ENCODE assay signal across 9 mouse cellular contexts in the genomic region with DNA sequence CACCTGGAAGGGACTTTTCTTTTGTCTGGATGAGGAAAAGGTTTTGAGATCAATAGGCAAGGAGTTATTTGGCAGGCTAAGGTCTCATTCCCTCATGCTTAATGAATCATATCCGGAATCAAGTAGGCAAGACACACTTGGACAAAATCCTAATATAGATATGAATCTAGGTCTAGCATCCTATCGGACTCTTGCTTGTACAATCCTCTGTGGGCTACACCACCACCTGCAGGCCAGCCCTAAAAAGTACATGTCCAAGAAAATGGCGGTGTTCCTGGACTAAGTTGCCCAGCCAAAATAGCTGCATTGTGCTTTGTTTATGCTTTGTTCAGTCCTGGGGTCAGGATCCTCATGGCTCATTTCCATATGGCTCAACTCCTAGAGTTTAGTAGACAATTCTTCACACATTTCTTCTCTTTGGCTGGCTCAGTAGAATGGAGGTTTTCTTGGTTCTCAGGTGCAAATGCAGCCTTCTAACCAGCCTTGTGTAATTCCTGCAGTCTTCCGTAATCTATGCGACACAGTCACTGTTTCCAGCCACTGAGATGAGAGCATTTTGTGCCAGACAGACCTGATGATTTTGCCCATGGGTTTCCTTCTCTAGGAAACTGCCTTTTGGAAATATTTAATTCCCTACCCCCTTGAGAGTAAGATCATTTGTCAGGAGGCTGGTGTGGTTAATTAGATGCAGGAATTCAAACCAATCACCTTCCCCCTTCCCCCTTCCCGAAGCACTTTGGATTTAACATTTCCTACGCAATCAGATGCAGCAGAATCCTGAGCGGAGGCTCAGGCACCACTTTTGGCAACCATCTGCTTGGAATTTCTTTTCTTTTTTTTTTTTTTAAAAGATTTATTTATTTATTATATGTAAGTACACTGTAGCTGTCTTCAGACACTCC.
DNase-seq lines count a peak whose midpoint lies in the region; ATAC-seq lines count a peak whose summit lies in the region.
"Had no signal": no experiment of that assay in that cellular context is flagged by ENCODE, and none has a peak within 500 bp of the region (broad histone marks: within the 10 kb centered on the region; RNA-seq: fewer than 3 reads in every experiment).

No protein-coding gene starts in this region.

- DNase-seq in midbrain, embryonic 11.5 days (ENCODE audit: low spot score, missing footprints), result peak; percentile 83
- peak; percentile 46 for DNase-seq in adrenal gland, adult 8-10 months
- peak; percentile 65 for DNase-seq in embryonic facial prominence, embryonic 10.5 days (ENCODE audit: low spot score)
- DNase-seq in left cerebral cortex, postnatal 4 days, result peak; percentile 74

- intact Hi-C loops in left cerebral cortex, postnatal 4 days (cut with DNase I), result loop anchor here (10.0 kb wide), 1 partner anchor 548 kb away; no protein-coding TSS in a partner anchor

- no peak overlapping the region for H3K4me3 ChIP-seq in midbrain, embryonic 11.5 days (ENCODE audit: low read depth, low read length)
- H3K4me3 ChIP-seq in midbrain, embryonic 16.5 days (ENCODE audit: low read depth, low read length), result no peak overlapping the region
- no peak overlapping the region for H3K4me3 ChIP-seq in embryonic facial prominence, embryonic 10.5 days
- H3K4me3 ChIP-seq: embryonic facial prominence, embryonic 15.5 days had no signal

- no peak overlapping the region for H3K9ac ChIP-seq in midbrain, embryonic 11.5 days (ENCODE audit: low read length)
- H3K9ac ChIP-seq in midbrain, embryonic 16.5 days (ENCODE audit: low read depth, low read length), result no peak overlapping the region
- H3K9ac ChIP-seq: embryonic facial prominence, embryonic 15.5 days had no signal

- no peak for ATAC-seq in midbrain, embryonic 11.5 days (ENCODE audit: low FRiP score)
- no peak for ATAC-seq in midbrain, embryonic 16.5 days
- ATAC-seq in hematopoietic stem cell, adult 5-6 weeks (replicated peaks in 1 of 2; ENCODE audit: insufficient read depth in 1 of 2, low FRiP score in 2 of 2, low TSS enrichment in 1 of 2, low read depth in 1 of 2, poor library complexity in 2 of 2, severe bottlenecking in 2 of 2), result peak; percentile 69 to 78
- peak; percentile 72; the same call in 1 of the 2 replicates for ATAC-seq in neutrophil, adult 5-6 weeks (ENCODE audit: extremely low read depth, insufficient number of reproducible peaks, low FRiP score, poor library complexity, severe bottlenecking)
- ATAC-seq in megakaryocyte-erythroid progenitor cell, adult 5-6 weeks (replicated peaks; ENCODE audit: low FRiP score, low TSS enrichment, poor library complexity, severe bottlenecking), result no peak

- H3K9me3 ChIP-seq in midbrain, embryonic 11.5 days (ENCODE audit: control insufficient read depth, low read length), result no peaks in the 10 kb centered on the region; the same call in 1 of the 2 replicates
- H3K9me3 ChIP-seq in midbrain, embryonic 16.5 days (replicated peaks; ENCODE audit: control insufficient read depth, low read length, poor library complexity, severe bottlenecking), result no peaks in the 10 kb centered on the region
- no peaks in the 10 kb centered on the region for H3K9me3 ChIP-seq in embryonic facial prominence, embryonic 10.5 days
- H3K9me3 ChIP-seq: embryonic facial prominence, embryonic 15.5 days had no signal

- 45% methylated on average over 8 of the region's 8 CpGs for WGBS in midbrain, embryonic 11.5 days
- WGBS in midbrain, embryonic 16.5 days, result 41% methylated on average over 8 of the region's 8 CpGs
- WGBS in embryonic facial prominence, embryonic 10.5 days, result 40% methylated on average over 8 of the region's 8 CpGs

- no peak overlapping the region for H3K4me2 ChIP-seq in midbrain, embryonic 11.5 days
- H3K4me2 ChIP-seq in midbrain, embryonic 16.5 days (ENCODE audit: low read length), result no peak overlapping the region
- H3K4me2 ChIP-seq: embryonic facial prominence, embryonic 15.5 days had no signal

- no peaks in the 10 kb centered on the region for H3K27me3 ChIP-seq in midbrain, embryonic 11.5 days (ENCODE audit: control insufficient read depth, insufficient read depth, low read length)
- no peaks in the 10 kb centered on the region for H3K27me3 ChIP-seq in midbrain, embryonic 16.5 days (ENCODE audit: control insufficient read depth, insufficient read depth, low read depth, low read length)
- no peaks in the 10 kb centered on the region for H3K27me3 ChIP-seq in embryonic facial prominence, embryonic 10.5 days (replicated peaks; ENCODE audit: low read depth, poor library complexity, severe bottlenecking)
- H3K27me3 ChIP-seq: embryonic facial prominence, embryonic 15.5 days had no signal

- no peaks in the 10 kb centered on the region for H3K36me3 ChIP-seq in midbrain, embryonic 11.5 days (ENCODE audit: control insufficient read depth, insufficient read depth, low read length)
- no peaks in the 10 kb centered on the region for H3K36me3 ChIP-seq in midbrain, embryonic 16.5 days (ENCODE audit: control insufficient read depth, insufficient read depth, low read length)
- no peaks in the 10 kb centered on the region for H3K36me3 ChIP-seq in embryonic facial prominence, embryonic 10.5 days (replicated peaks)
- H3K36me3 ChIP-seq: embryonic facial prominence, embryonic 15.5 days had no signal

- H3K27ac ChIP-seq in midbrain, embryonic 11.5 days (ENCODE audit: low read depth, low read length), result no peak overlapping the region
- no peak overlapping the region for H3K27ac ChIP-seq in midbrain, embryonic 16.5 days (ENCODE audit: low read length)
- H3K27ac ChIP-seq in embryonic facial prominence, embryonic 10.5 days (replicated peaks), result 0 out of 2 replicates have a peak overlapping the region, but pooled peaks have one; percentile 31
- H3K27ac ChIP-seq: embryonic facial prominence, embryonic 15.5 days had no signal

- H3K4me1 ChIP-seq in midbrain, embryonic 11.5 days (ENCODE audit: control insufficient read depth, insufficient read depth, low read length), result no peaks in the 10 kb centered on the region
- H3K4me1 ChIP-seq in midbrain, embryonic 16.5 days (ENCODE audit: control insufficient read depth, insufficient read depth, low read length), result 0 out of 2 replicates have a peak, but pooled peaks cover 7% of the 10 kb centered on the region
- H3K4me1 ChIP-seq in embryonic facial prominence, embryonic 10.5 days, result peaks cover 14% of the 10 kb centered on the region

Comparison
In these comparisons a context has a peak if more than half of its experiments do, and no peak if none do; other contexts are left out.
1. ATAC-seq: peak in hematopoietic stem cell, adult 5-6 weeks (2 of 2) and neutrophil, adult 5-6 weeks (single experiment); none in midbrain, embryonic 11.5 days (single experiment), midbrain, embryonic 16.5 days (single experiment) and megakaryocyte-erythroid progenitor cell, adult 5-6 weeks (single experiment).
2. Peak in every context shown above with its lines, with median percentiles within 50 percentile points of each other: DNase-seq.